8 mouse cellular contexts compared by ENCODE assay signal in the genomic region with DNA sequence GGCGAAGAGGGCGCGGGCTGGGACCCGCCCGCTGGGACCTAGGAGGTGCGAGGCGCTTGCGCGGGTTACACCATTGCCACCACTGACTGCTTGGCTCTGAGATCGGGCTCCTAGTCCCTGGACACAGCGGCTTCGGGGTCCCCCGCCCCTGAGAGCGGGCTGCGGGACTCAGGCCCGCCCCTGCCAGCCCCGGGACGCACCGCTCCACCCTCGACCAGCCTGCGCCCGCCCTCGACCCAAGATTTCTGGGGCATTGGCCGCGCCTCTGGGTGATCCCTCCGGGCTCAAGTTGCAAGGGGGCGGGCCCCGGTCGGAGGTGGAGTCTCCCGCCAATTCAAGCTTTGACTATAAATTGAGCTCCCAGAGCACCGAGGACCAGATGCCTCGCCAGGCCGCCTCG. TPM values are rescaled to one million over a fixed set of nuclear protein-coding genes. Genes with fewer than 3 reads are reported as not detected.
DNase-seq lines count a peak whose midpoint lies in the region; ATAC-seq and TF ChIP-seq lines count a peak whose summit lies in the region.

A gene (plus strand): TSS at position 216 of the 400 bp plus-strand sequence.

- H3K4me2 ChIP-seq in forebrain, embryonic 15.5 days (replicated peaks): peak within 1 kb of the TSS; percentile 58
- H3K4me2 ChIP-seq in kidney, embryonic 14.5 days (replicated peaks; ENCODE audit: low read depth, low read length): peak within 1 kb of the TSS; percentile 82
- H3K4me2 ChIP-seq in lung, postnatal 0 days (replicated peaks; ENCODE audit: low read depth, low read length): peak within 1 kb of the TSS; percentile 59
- H3K4me2 ChIP-seq in stomach, embryonic 16.5 days (ENCODE audit: low read depth, low read length): peak within 1 kb of the TSS; percentile 68

- no peaks in the 10 kb centered on the region for H3K9me3 ChIP-seq in forebrain, embryonic 15.5 days
- 0 out of 2 replicates have a peak, but pooled peaks cover 3% of the 10 kb centered on the region for H3K9me3 ChIP-seq in kidney, embryonic 14.5 days (ENCODE audit: control insufficient read depth, low read length)
- H3K9me3 ChIP-seq in lung, postnatal 0 days (ENCODE audit: low read length): no peaks in the 10 kb centered on the region
- H3K9me3 ChIP-seq in stomach, embryonic 16.5 days (replicated peaks; ENCODE audit: control insufficient read depth, low read length): no peaks in the 10 kb centered on the region

- no peaks in the 10 kb centered on the region for H3K36me3 ChIP-seq in forebrain, embryonic 15.5 days
- H3K36me3 ChIP-seq in kidney, embryonic 14.5 days (ENCODE audit: control insufficient read depth, insufficient read depth, low read length): no peaks in the 10 kb centered on the region
- no peaks in the 10 kb centered on the region for H3K36me3 ChIP-seq in lung, postnatal 0 days (ENCODE audit: insufficient read depth, low read length)
- H3K36me3 ChIP-seq in stomach, embryonic 16.5 days (ENCODE audit: control insufficient read depth, insufficient read depth, low read length): no peaks in the 10 kb centered on the region

- H3K4me1 ChIP-seq in forebrain, embryonic 15.5 days: peaks cover 19% of the 10 kb centered on the region
- peaks cover 14% of the 10 kb centered on the region; the same call in 1 of the 2 replicates for H3K4me1 ChIP-seq in kidney, embryonic 14.5 days (ENCODE audit: control insufficient read depth, insufficient read depth, low read length)
- H3K4me1 ChIP-seq in lung, postnatal 0 days (ENCODE audit: insufficient read depth, low read depth, low read length): no peaks in the 10 kb centered on the region
- peaks cover 15% of the 10 kb centered on the region for H3K4me1 ChIP-seq in stomach, embryonic 16.5 days (ENCODE audit: control insufficient read depth, insufficient read depth, low read length)

- peak; percentile 46; the same call in 1 of the 2 replicates for ATAC-seq in forebrain, embryonic 15.5 days (replicated peaks)
- peak; percentile 74 for ATAC-seq in kidney, embryonic 14.5 days (ENCODE audit: low FRiP score, low TSS enrichment)
- ATAC-seq in lung, postnatal 0 days: peak; percentile 67
- peak; percentile 27 for ATAC-seq in stomach, embryonic 16.5 days (ENCODE audit: insufficient read depth, low FRiP score)

- no peak within 1 kb of the TSS; the same call in 1 of the 2 replicates for H3K27ac ChIP-seq in gastrocnemius, adult 2 months
- no peak within 1 kb of the TSS for H3K27ac ChIP-seq in forebrain, embryonic 15.5 days (replicated peaks)
- no peak within 1 kb of the TSS for H3K27ac ChIP-seq in kidney, embryonic 14.5 days (ENCODE audit: low read depth, low read length)
- H3K27ac ChIP-seq in lung, postnatal 0 days (ENCODE audit: low read length): no peak within 1 kb of the TSS
- no peak within 1 kb of the TSS for H3K27ac ChIP-seq in stomach, embryonic 16.5 days (ENCODE audit: low read length)

- peaks cover 91% of the 10 kb centered on the region for H3K27me3 ChIP-seq in forebrain, embryonic 15.5 days
- H3K27me3 ChIP-seq in kidney, embryonic 14.5 days (ENCODE audit: control insufficient read depth, insufficient read depth, low read length): peaks cover 86% of the 10 kb centered on the region
- peaks cover 58% of the 10 kb centered on the region for H3K27me3 ChIP-seq in lung, postnatal 0 days (replicated peaks; ENCODE audit: insufficient read depth, low read length)
- peaks cover 84% of the 10 kb centered on the region for H3K27me3 ChIP-seq in stomach, embryonic 16.5 days (ENCODE audit: control insufficient read depth, insufficient read depth, low read length)

- peak; percentile 58 for DNase-seq in gastrocnemius, adult 2 months
- DNase-seq in gastrocnemius, postnatal 25 days: no peak
- peak; percentile 50 for DNase-seq in lung, postnatal 0 days (ENCODE audit: low spot score)
- no peak for DNase-seq in layer of hippocampus, adult 9-11 months
- no peak for DNase-seq in cerebellum, adult 18-20 months

- TF ChIP-seq EP300 in lung, postnatal 0 days (IDR thresholded peaks at IDR 0.05): no peak

- under 1% methylated on average over 34 of the region's 34 CpGs for WGBS in forebrain, embryonic 15.5 days
- WGBS in kidney, embryonic 14.5 days: 0% methylated on average over 32 of the region's 34 CpGs
- WGBS in lung, postnatal 0 days: 1% methylated on average over 25 of the region's 34 CpGs
- WGBS in stomach, embryonic 16.5 days: under 1% methylated on average over 30 of the region's 34 CpGs

- intact Hi-C loops in gastrocnemius, adult 2 months (cut with DNase I): no loop called here

- no peak for TF ChIP-seq CTCF in gastrocnemius, adult 2 months (IDR thresholded peaks at IDR 0.05)
- TF ChIP-seq CTCF in lung, postnatal 0 days (IDR thresholded peaks at IDR 0.05): no peak

- H3K9ac ChIP-seq in forebrain, embryonic 15.5 days (replicated peaks): 0 out of 2 replicates have a peak within 1 kb of the TSS, but pooled peaks have one; percentile 26
- H3K9ac ChIP-seq in kidney, embryonic 14.5 days (ENCODE audit: low read depth, low read length): peak within 1 kb of the TSS; percentile 44
- no peak within 1 kb of the TSS for H3K9ac ChIP-seq in lung, postnatal 0 days (replicated peaks; ENCODE audit: low read depth)
- H3K9ac ChIP-seq in stomach, embryonic 16.5 days (ENCODE audit: low read length): peak within 1 kb of the TSS; percentile 65

- peak within 1 kb of the TSS; percentile 60 for H3K4me3 ChIP-seq in gastrocnemius, adult 2 months
- peak within 1 kb of the TSS; percentile 42 for H3K4me3 ChIP-seq in forebrain, embryonic 15.5 days
- peak within 1 kb of the TSS; percentile 45 for H3K4me3 ChIP-seq in kidney, embryonic 14.5 days (ENCODE audit: low read length)
- peak within 1 kb of the TSS; percentile 37 for H3K4me3 ChIP-seq in lung, postnatal 0 days (ENCODE audit: low read depth, low read length)
- H3K4me3 ChIP-seq in stomach, embryonic 16.5 days (replicated peaks; ENCODE audit: low read length): peak within 1 kb of the TSS; percentile 53

RNA-seq across cellular contexts. Expression of the gene that starts here (rescaled TPM):
- total RNA-seq in gastrocnemius, adult 2 months (2021): under 1 TPM in 1 of 2 experiments, not detected in 1; 0.43 TPM
- under 1 TPM in 1 of 2 experiments, not detected in 1; 0.21 TPM for total RNA-seq in gastrocnemius, postnatal 25 days (2021)
- 3.8 and 4.3 TPM in 2 replicates for polyA plus RNA-seq in forebrain, embryonic 15.5 days (2015; fragmentation: Nextera tagmentation; extraction: Ambion mirVana)
- 0.09 and 0.13 TPM in 2 replicates for polyA plus RNA-seq in kidney, embryonic 14.5 days (2014; fragmentation: Nextera tagmentation; extraction: Ambion mirVana)
- 0.11 TPM in 1 of 2 replicates, not detected in the other for polyA plus RNA-seq in lung, postnatal 0 days (2015; fragmentation: Nextera tagmentation; extraction: Ambion mirVana)
- polyA plus RNA-seq in stomach, embryonic 16.5 days (2015; fragmentation: Nextera tagmentation; extraction: Ambion mirVana): 1.5 and 1.8 TPM in 2 replicates

Comparison
In these comparisons a context has a peak if more than half of its experiments do, and no peak if none do; other contexts are left out.
1. Peak in DNase-seq and H3K4me3 ChIP-seq in gastrocnemius, adult 2 months; RNA of the gene not detected or under 1 TPM.
2. Peak in ATAC-seq, H3K4me3 ChIP-seq, H3K9ac ChIP-seq and H3K4me2 ChIP-seq in kidney, embryonic 14.5 days; RNA of the gene not detected or under 1 TPM.
3. Peak in DNase-seq, ATAC-seq, H3K4me3 ChIP-seq and H3K4me2 ChIP-seq in lung, postnatal 0 days; RNA of the gene not detected or under 1 TPM.